Mouse (Mus musculus) forebrain, embryonic 11.5 days (tissue): ENCODE data around the gene Pde4dip. TPM values are rescaled to one million over a fixed set of nuclear protein-coding genes. Genes with fewer than 3 reads are reported as not detected.

Source experiments
- ATAC-seq: fragments of 200-750 bp; cut with Nextera tagmentation; replicated peaks from 2 replicates; pipeline ENCODE4 v1.8.0; 2017; ENCODE audit warnings: moderate TSS enrichment; ENCODE audit not compliant: low FRiP score
- DNase-seq: peaks from one replicate; pipeline ENCODE4 v3.0.0-alpha.2; 2017; ENCODE audit warnings: low spot score
- H3K27ac ChIP-seq: fragments of 300-500 bp; sonication (generic); 2 replicates; pipeline ENCODE4 v1.5.1; 2014; ENCODE audit warnings: low read depth, low read length
- H3K27me3 ChIP-seq: fragments of 300-500 bp; sonication (generic); 2 replicates; pipeline ENCODE4 v1.6.1; 2014; ENCODE audit warnings: mild to moderate bottlenecking, low read length, mixed read lengths; ENCODE audit not compliant: control insufficient read depth, insufficient read depth
- H3K36me3 ChIP-seq: fragments of 300-500 bp; sonication (generic); 2 replicates; pipeline ENCODE4 v1.6.1; 2014; ENCODE audit warnings: mild to moderate bottlenecking, low read length, moderate library complexity, mixed read lengths; ENCODE audit not compliant: control insufficient read depth, insufficient read depth
- H3K4me1 ChIP-seq: fragments of 300-500 bp; sonication (generic); replicated peaks from 2 replicates; pipeline ENCODE4 v1.6.1; 2014; ENCODE audit warnings: low read length, mixed read lengths; ENCODE audit not compliant: control insufficient read depth, insufficient read depth
- H3K4me2 ChIP-seq: fragments of 300-500 bp; sonication (generic); 2 replicates; pipeline ENCODE4 v1.6.1; 2014; ENCODE audit warnings: low read depth, mild to moderate bottlenecking, low read length, moderate library complexity, mixed read lengths; ENCODE audit not compliant: severe bottlenecking
- H3K4me3 ChIP-seq: fragments of 300-500 bp; sonication (generic); 2 replicates; pipeline ENCODE4 v1.5.1; 2014; ENCODE audit warnings: low read depth, low read length
- H3K9ac ChIP-seq: fragments of 300-500 bp; sonication (generic); 2 replicates; pipeline ENCODE4 v1.6.1; 2014; ENCODE audit warnings: low read length
- H3K9me3 ChIP-seq: fragments of 300-500 bp; sonication (generic); 2 replicates; pipeline ENCODE4 v1.6.1; 2016; ENCODE audit warnings: low read length, mixed read lengths; ENCODE audit not compliant: control insufficient read depth
- WGBS: fragments of 180-500 bp; shearing (Covaris S2); extraction: QIAGEN DNeasy Blood & Tissue Kit; methylation state at CpG from one replicate; pipeline ENCODE4 v1.1.7; 2014; 5-methylcytosine and 5-hydroxymethylcytosine counted together
- polyA plus RNA-seq: library from polyadenylated mRNA; unstranded; fragments of >200 nt; fragmentation: Nextera tagmentation; extraction: Ambion mirVana; gene quantifications from 2 replicates; pipeline ENCODE4 v1.2.1, GENCODE M21; 2014

Gene Pde4dip
- polyA plus RNA-seq, 1 experiment from 2014 or later = 25.7 TPM

DNA sequence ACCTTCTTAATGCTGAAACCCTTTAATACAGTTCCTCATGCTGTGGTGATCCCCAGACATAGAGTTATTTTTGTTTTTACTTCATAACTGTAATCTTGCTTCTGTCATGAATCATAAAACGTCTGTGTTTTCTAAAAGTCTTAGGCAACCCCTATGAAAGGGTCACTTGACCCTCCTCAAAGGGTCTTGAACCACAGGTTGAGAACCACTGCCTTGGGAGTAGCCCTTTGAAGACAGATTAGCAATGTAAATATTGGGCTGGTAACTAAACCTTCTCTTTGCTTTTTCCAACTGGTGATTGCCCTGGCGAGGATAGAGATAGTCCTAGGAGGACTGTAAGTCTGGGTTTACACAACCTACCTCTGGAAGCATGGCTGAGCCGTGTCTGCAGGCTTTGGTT is 187.3 kb downstream of the Pde4dip start:
- Histone ChIP-seq H3K36me3 (no peaks in the 10 kb centered on the region), H3K4me3 (no peak overlapping the region), H3K4me1 (no peaks in the 10 kb centered on the region), H3K4me2 (no peak overlapping the region), H3K27ac (no peak overlapping the region), H3K9ac (no peak overlapping the region), H3K27me3 (no peaks in the 10 kb centered on the region), H3K9me3 (no peaks in the 10 kb centered on the region)
- no peak for DNase-seq
- no peak for ATAC-seq
- 72% methylated on average over 3 of the region's 3 CpGs for WGBS

DNA sequence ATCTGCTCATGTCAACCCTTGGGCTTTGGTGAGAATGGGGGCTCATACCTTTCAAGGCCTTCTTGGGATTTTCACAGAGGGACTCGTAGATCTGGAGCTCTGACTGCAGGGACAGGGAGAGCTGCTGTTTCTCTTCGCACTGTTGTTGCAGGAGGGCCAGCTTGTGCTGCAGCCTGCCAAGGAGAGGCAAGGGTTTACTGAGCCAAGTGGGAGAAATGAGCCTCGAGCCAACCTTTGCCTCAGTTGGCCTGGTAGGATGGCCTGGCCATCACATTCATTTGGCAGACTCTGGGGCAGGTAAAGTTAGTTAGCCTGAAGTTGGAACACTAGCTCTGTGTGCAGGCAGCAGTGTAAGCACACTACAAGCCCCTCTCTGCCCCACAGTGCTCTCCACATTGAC is 189.4 kb downstream of the Pde4dip start:
- DNase-seq = no peak
- H3K4me2 ChIP-seq = no peak overlapping the region
- no peak overlapping the region for H3K4me3 ChIP-seq
- ATAC-seq = no peak
- H3K27me3 ChIP-seq = no peaks in the 10 kb centered on the region
- H3K27ac ChIP-seq = no peak overlapping the region
- no peaks in the 10 kb centered on the region for H3K4me1 ChIP-seq
- no peak overlapping the region for H3K9ac ChIP-seq
- WGBS = 77% methylated on average over 3 of the region's 3 CpGs
- no peaks in the 10 kb centered on the region for H3K36me3 ChIP-seq
- no peaks in the 10 kb centered on the region for H3K9me3 ChIP-seq

DNA sequence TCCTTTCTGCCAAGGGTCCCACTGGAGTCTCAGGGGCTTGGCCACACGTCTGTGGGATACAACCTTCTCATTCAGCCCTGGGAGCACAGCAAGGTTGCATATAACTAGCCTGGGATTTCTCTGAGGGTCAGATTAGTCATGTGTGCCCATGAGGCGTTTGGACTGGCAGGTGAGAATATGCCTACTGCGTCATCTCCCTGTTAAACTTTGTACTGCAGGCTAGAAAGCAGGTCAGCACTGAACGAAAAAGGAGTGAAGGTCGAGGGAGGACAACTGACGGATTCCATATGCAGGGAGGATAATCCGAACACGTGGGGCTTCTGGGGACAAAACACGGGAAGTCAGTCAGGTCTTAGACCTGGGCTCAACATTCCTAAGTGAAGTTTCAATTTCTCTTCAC is 191.2 kb downstream of the Pde4dip start:
- Histone ChIP-seq H3K9me3 (no peaks in the 10 kb centered on the region), H3K4me3 (no peak overlapping the region), H3K27ac (no peak overlapping the region), H3K27me3 (no peaks in the 10 kb centered on the region), H3K4me2 (no peak overlapping the region), H3K4me1 (no peaks in the 10 kb centered on the region), H3K36me3 (no peaks in the 10 kb centered on the region), H3K9ac (no peak overlapping the region)
- DNase-seq = no peak
- no peak for ATAC-seq
- WGBS = 83% methylated on average over 9 of the region's 9 CpGs

DNA sequence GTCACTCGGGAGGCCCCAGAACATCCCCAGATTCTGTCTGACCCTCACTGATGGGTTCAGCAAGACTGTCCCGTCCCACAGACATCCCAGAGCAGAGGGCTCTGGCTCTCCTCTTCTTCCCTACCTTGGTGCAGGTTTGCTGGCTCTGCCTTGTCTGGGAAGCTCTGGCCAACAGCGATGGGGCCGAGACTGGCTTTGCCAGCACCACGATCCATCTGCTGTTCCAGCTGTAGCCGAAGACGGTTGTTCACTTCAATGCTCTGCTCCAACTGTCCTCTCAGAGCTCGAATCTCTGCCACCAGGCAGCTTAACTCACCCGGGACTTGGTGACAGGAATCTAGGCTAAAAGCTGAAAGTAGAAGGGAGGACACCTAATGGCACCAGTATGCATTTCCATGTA is 191.6 kb downstream of the Pde4dip start:
- Histone ChIP-seq H3K9me3 (no peaks in the 10 kb centered on the region), H3K36me3 (no peaks in the 10 kb centered on the region), H3K4me1 (no peaks in the 10 kb centered on the region), H3K4me2 (no peak overlapping the region), H3K4me3 (no peak overlapping the region), H3K27ac (no peak overlapping the region), H3K27me3 (no peaks in the 10 kb centered on the region), H3K9ac (no peak overlapping the region)
- ATAC-seq = no peak
- 90% methylated on average over 9 of the region's 9 CpGs for WGBS
- DNase-seq = no peak

DNA sequence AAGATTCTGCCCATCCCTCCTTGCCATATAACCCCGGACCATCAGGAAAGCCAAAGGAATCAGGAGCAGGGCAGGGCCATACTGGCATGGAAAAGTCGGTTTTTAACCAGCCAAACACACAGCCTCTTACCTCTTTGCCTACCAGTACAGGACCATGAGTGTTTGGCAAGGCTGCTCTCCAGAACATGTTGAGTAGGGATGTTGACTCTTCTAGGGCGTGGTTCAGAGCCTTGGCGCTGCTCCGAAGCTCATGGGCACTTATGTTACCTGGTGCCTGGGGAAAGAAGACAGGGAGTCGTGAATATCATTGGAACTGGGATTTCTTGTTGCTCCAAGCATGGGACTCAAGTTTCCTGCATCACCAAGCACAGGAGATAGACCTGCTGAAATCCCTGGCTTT is 194.7 kb downstream of the Pde4dip start:
- Histone ChIP-seq H3K27me3 (no peaks in the 10 kb centered on the region), H3K36me3 (no peaks in the 10 kb centered on the region), H3K27ac (no peak overlapping the region), H3K4me3 (no peak overlapping the region), H3K4me2 (no peak overlapping the region), H3K9ac (no peak overlapping the region), H3K9me3 (no peaks in the 10 kb centered on the region), H3K4me1 (no peaks in the 10 kb centered on the region)
- no peak for ATAC-seq
- DNase-seq = no peak
- 85% methylated on average over 6 of the region's 6 CpGs for WGBS

DNA sequence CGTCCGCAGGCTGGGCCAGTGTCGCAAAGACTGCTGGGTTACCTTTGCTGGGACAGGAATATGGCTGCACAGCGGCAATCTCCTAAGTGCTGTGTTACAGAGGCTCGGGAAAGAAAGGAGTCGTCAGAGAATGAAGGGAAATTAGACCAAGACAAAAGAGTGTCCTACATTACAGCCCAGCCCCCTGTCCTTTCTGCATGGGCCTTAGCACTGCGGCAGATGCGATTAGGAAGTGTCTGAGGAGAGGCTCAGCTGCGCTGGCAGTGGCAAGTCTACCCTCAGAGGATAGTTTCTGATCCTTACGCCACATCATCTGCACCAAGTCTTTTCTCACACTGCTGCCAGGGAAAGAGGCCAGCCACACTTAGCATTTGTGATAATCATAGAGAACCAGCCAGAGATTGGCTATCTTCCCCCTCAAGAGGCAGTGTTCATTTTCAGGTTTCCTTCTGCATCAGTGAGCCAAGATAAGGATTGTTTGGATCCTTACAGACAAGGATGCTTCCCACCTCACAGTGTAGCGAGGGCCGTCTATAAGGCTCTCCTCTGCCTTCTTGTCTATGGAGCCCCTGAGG is 197.0 kb downstream of the Pde4dip start:
- ATAC-seq (no peak), DNase-seq (no peak)
- H3K4me2 ChIP-seq = no peak overlapping the region
- no peaks in the 10 kb centered on the region for H3K9me3 ChIP-seq
- H3K36me3 ChIP-seq = no peaks in the 10 kb centered on the region
- no peak overlapping the region for H3K4me3 ChIP-seq
- H3K27ac ChIP-seq = no peak overlapping the region
- 57% methylated on average over 12 of the region's 12 CpGs for WGBS
- no peak overlapping the region for H3K9ac ChIP-seq
- no peaks in the 10 kb centered on the region for H3K4me1 ChIP-seq
- no peaks in the 10 kb centered on the region for H3K27me3 ChIP-seq

DNA sequence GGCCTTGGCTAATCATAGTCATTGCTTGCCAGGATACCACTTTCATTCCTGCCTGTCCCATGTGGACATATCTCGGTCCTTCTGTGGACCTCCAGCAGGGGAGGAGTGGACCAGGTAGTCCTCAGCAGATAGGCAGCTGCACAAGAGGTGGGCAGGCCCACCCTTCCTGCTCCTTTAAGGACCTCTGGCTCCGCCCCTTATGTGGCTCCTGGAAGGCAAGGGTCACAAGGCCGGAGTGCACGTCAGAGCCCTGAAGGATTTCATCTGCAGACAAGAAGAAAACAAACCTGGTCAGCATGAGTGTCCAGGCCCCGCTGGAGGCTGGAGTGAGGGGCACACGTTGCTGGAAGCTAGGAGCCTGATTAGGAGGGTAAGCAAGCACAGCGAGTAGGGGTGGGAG is 197.9 kb downstream of the Pde4dip start:
- Histone ChIP-seq H3K27me3 (no peaks in the 10 kb centered on the region), H3K4me3 (no peak overlapping the region), H3K9ac (no peak overlapping the region), H3K4me1 (no peaks in the 10 kb centered on the region), H3K27ac (no peak overlapping the region), H3K36me3 (no peaks in the 10 kb centered on the region), H3K4me2 (no peak overlapping the region), H3K9me3 (no peaks in the 10 kb centered on the region)
- 65% methylated on average over 7 of the region's 7 CpGs for WGBS
- no peak for ATAC-seq
- no peak for DNase-seq

DNA sequence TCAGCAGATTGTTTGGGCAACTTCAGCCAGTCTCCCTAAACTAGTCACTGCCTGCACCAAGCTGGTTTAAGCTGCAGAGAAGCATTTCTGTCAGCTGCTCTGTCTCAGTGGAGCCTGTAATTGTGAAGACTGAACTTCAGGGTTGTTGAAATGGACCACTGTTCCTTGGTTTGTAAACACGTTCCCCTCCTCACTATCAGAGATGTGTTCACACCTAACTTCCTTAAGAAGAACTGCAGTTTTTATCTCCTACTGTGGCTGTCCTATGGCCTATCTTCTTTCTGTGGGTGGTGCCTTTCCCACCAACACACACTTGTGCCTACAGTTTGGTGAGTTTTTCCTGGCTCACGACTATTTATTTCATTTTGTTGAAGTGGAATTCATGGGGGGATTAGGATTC is 199.2 kb downstream of the Pde4dip start:
- H3K9me3 ChIP-seq = no peaks in the 10 kb centered on the region
- no peak overlapping the region for H3K27ac ChIP-seq
- no peak overlapping the region for H3K9ac ChIP-seq
- H3K4me1 ChIP-seq = no peaks in the 10 kb centered on the region
- no peak overlapping the region for H3K4me3 ChIP-seq
- no peaks in the 10 kb centered on the region for H3K27me3 ChIP-seq
- no peak overlapping the region for H3K4me2 ChIP-seq
- 77% methylated on average over 2 of the region's 2 CpGs for WGBS
- ATAC-seq (no peak), DNase-seq (no peak)
- no peaks in the 10 kb centered on the region for H3K36me3 ChIP-seq

DNA sequence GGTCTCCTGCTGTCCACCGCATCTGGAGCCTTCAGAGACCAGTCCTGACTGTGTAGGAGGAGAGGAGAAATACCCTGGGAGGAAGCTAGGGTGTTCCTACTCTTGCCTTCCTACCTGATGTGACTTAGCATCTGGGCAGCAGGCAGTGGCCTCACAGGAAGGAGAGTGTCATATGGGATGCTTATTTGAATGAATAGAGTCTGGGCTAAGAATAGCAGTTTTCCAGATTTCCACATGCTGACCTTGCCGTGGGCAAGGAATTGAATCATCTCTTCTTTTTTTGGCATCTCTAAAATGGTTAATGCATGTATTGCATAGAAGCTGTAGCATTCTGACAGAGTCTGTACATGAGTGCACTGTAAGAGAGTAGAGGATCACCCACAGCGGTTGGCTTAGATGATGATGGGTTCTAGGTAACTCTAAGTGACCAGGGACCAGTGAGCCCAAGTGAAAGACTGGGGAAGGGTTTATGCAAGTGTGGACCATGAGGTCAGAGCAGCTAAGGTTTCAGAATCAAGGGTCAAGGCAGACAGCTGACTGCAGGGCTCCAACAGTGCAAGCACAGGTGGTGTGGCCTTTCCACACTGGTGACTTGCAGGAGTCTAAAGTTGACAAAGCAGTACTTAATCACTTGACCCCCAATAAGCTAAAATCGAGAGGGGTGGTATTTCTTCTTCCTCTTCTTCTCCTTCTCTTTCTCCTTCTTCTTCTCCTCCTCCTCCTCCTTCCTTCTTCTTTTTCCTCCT is 202.0 kb downstream of the Pde4dip start:
- ATAC-seq = no peak
- H3K4me3 ChIP-seq = no peak overlapping the region
- no peaks in the 10 kb centered on the region for H3K9me3 ChIP-seq
- no peak overlapping the region for H3K9ac ChIP-seq
- peaks cover 10% of the 10 kb centered on the region for H3K27me3 ChIP-seq
- WGBS = 84% methylated on average over 4 of the region's 4 CpGs
- DNase-seq = no peak
- H3K4me2 ChIP-seq = no peak overlapping the region
- no peak overlapping the region for H3K27ac ChIP-seq
- H3K4me1 ChIP-seq = peaks cover 5% of the 10 kb centered on the region; the same call in 1 of the 2 replicates
- H3K36me3 ChIP-seq = no peaks in the 10 kb centered on the region
